Mouse (Mus musculus): ENCODE measurements around the gene Nfya.

GRCm38 (mm10) chr17:48432158-48432980, 22.7 kb upstream of the Nfya start, which contains the start of gene Apobec2:
- TF ChIP-seq GATA1 (IDR thresholded peaks at IDR 0.05; ENCODE audit: low read length) (no peak), TAL1 (IDR thresholded peaks at IDR 0.05; ENCODE audit: low read length) (no peak)
